Mouse (Mus musculus) small intestine, adult 2 months (tissue): ENCODE data around the gene Bcl9. TPM values are rescaled to one million over a fixed set of nuclear protein-coding genes. Genes with fewer than 3 reads are reported as not detected.

ENCODE experiments used
- H3K27ac ChIP-seq: fragments of 200-500 bp; 2 replicates; pipeline ENCODE4 v1.5.1; 2012; ENCODE audit warnings: low read depth, low read length, control low read depth, inconsistent platforms; ENCODE audit not compliant: insufficient read depth
- H3K27me3 ChIP-seq: fragments of 200-500 bp; 2 replicates; pipeline ENCODE4 v1.6.1; 2012; ENCODE audit warnings: mild to moderate bottlenecking, moderate library complexity, low read length, inconsistent platforms; ENCODE audit not compliant: control insufficient read depth, insufficient read depth
- H3K36me3 ChIP-seq: fragments of 200-500 bp; 2 replicates; pipeline ENCODE4 v1.6.1; 2012; ENCODE audit warnings: mild to moderate bottlenecking, low read length, control low read depth, inconsistent platforms; ENCODE audit not compliant: control insufficient read depth, insufficient read depth
- H3K4me1 ChIP-seq: fragments of 200-500 bp; 2 replicates; pipeline ENCODE4 v1.6.1; 2012; ENCODE audit warnings: low read length, inconsistent platforms, mixed read lengths; ENCODE audit not compliant: control insufficient read depth, insufficient read depth, insufficient read length
- H3K4me3 ChIP-seq: fragments of 200-500 bp; 2 replicates; pipeline ENCODE4 v1.5.1; 2012; ENCODE audit warnings: low read depth, mild to moderate bottlenecking, control low read depth, inconsistent platforms, low read length, moderate library complexity
- CTCF ChIP-seq: fragments of 200-500 bp; IDR thresholded peaks from 2 replicates; pipeline ENCODE4 v1.5.1; 2012; ENCODE audit warnings: low read depth, mild to moderate bottlenecking, control low read depth, inconsistent platforms, low read length, moderate library complexity, mixed read lengths; ENCODE audit not compliant: insufficient replicate concordance, insufficient read length; ENCODE audit errors: extremely low read depth
- POLR2A ChIP-seq: fragments of 200-500 bp; IDR thresholded peaks from 2 replicates; pipeline ENCODE4 v1.6.1; 2012; ENCODE audit warnings: low read depth, mild to moderate bottlenecking, control low read depth, inconsistent platforms, low read length, moderate library complexity
- WGBS: fragments of 180-500 bp; shearing (Covaris S2); methylation state at CpG from one replicate; pipeline ENCODE4 v1.1.7; 2018; 5-methylcytosine and 5-hydroxymethylcytosine counted together
- polyA plus RNA-seq: library from polyadenylated mRNA; depleted of rRNA; stranded (reverse); fragments of >200 nt; gene quantifications from 2 replicates; pipeline ENCODE4 v1.2.3, GENCODE M21; 2012

Gene Bcl9
- polyA plus RNA-seq, 1 experiment = 16.5 TPM

DNA sequence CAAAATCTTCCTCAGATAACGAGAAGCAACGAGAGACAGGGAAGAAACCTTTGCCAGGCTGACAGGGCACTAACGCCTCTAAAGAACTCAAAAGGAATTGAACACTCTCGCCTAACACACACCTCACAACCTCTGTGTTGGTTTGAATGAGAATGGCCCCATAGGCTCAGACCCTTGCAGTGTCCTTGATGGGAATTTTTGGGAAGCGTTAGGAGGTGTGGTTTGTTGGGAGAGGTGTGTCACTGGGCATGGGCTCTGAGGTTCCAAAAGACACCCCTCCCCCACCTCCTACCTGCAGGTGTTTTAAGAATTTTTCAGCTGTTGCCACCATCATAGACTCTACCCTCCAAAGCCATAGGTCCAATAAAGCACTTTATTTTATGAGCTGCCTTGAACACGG, 118.8 kb downstream of the Bcl9 start:
- Histone ChIP-seq H3K4me3 (no peak overlapping the region), H3K27ac (no peak overlapping the region), H3K27me3 (no peaks in the 10 kb centered on the region), H3K4me1 (no peaks in the 10 kb centered on the region), H3K36me3 (peaks cover 26% of the 10 kb centered on the region)
- TF ChIP-seq CTCF = no peak
- TF ChIP-seq POLR2A = no peak
- 50% methylated on average over 6 of the region's 6 CpGs for WGBS

- no peak overlapping the region for H3K27ac ChIP-seq
- H3K4me3 ChIP-seq = no peak overlapping the region
- H3K36me3 ChIP-seq = peaks cover 60% of the 10 kb centered on the region
- no peaks in the 10 kb centered on the region for H3K27me3 ChIP-seq
- WGBS = 86% methylated on average over 5 of the region's 5 CpGs
- no peak for TF ChIP-seq POLR2A
- TF ChIP-seq CTCF = no peak
- H3K4me1 ChIP-seq = no peaks in the 10 kb centered on the region
Observed at GRCm38 (mm10) chr3:97172632-97173031, 125.1 kb downstream of the Bcl9 start.

DNA sequence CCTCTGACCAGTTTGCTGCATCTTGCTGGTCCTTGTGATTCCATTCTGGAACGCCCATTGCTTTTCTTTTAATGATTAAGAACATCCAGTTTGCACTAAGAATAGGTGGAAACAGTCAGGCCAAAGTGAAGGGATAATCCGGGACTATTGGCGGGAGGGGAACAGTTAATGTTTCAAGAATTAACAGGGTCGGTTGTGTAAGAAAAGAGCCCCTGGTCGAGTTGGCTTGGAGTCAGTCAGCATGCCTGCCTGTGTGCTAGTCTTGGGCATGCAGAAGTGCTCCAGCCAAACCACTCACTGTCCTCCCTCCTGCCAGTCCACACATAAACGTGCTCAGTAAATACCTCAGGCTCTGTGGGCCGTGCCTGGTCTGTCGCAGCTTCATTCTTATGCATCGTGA, 125.5 kb downstream of the Bcl9 start:
- TF ChIP-seq CTCF (no peak), POLR2A (no peak)
- peaks cover 61% of the 10 kb centered on the region for H3K36me3 ChIP-seq
- WGBS = 72% methylated on average over 9 of the region's 9 CpGs
- H3K4me1 ChIP-seq = no peaks in the 10 kb centered on the region
- no peak overlapping the region for H3K4me3 ChIP-seq
- no peak overlapping the region for H3K27ac ChIP-seq
- H3K27me3 ChIP-seq = no peaks in the 10 kb centered on the region

GRCm38 (mm10) chr3:97171531-97171930, 126.2 kb downstream of the Bcl9 start:
- Histone ChIP-seq H3K27ac (no peak overlapping the region), H3K4me3 (no peak overlapping the region), H3K27me3 (no peaks in the 10 kb centered on the region), H3K36me3 (peaks cover 61% of the 10 kb centered on the region), H3K4me1 (no peaks in the 10 kb centered on the region)
- TF ChIP-seq POLR2A (no peak), CTCF (no peak)
- WGBS = 80% methylated on average over 6 of the region's 6 CpGs

DNA sequence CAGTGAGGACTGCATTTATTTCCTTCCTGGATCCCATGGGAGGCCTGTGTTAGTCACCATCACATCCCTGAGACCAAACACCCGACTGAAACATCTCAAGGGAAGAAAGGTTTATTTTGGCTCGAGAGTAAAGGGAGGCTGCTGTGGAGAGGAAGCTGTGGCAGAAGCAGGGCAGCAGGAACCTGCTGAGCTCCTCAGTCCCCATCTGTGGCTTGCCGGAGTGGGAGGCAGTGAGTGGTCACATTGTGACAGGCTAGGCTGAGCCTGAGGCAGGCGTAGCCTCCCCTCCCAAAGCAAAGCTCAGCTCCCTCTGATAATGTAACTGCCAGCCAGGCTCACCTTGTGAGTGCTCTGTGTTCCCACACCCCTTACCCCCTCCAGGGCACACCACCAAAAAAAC, 130.6 kb downstream of the Bcl9 start:
- H3K4me1 ChIP-seq = no peaks in the 10 kb centered on the region
- no peak overlapping the region for H3K27ac ChIP-seq
- no peaks in the 10 kb centered on the region for H3K27me3 ChIP-seq
- peaks cover 57% of the 10 kb centered on the region for H3K36me3 ChIP-seq
- TF ChIP-seq CTCF = no peak
- WGBS = 72% methylated on average over 4 of the region's 4 CpGs
- H3K4me3 ChIP-seq = no peak overlapping the region

- WGBS = 59% methylated on average over 4 of the region's 4 CpGs
Observed at GRCm38 (mm10) chr3:97164477-97164876, 133.2 kb downstream of the Bcl9 start.

GRCm38 (mm10) chr3:97161773-97162172, 135.9 kb downstream of the Bcl9 start:
- peaks cover 8% of the 10 kb centered on the region; the same call in 1 of the 2 replicates for H3K4me1 ChIP-seq
- H3K27ac ChIP-seq = no peak overlapping the region
- H3K4me3 ChIP-seq = no peak overlapping the region
- peaks cover 21% of the 10 kb centered on the region for H3K36me3 ChIP-seq
- H3K27me3 ChIP-seq = no peaks in the 10 kb centered on the region
- 68% methylated on average over 4 of the region's 4 CpGs for WGBS
- TF ChIP-seq CTCF = no peak

More at GRCm38 (mm10) chr3:97164477-97164876, 133.2 kb downstream of the Bcl9 start:
- H3K36me3 ChIP-seq = peaks cover 45% of the 10 kb centered on the region
- H3K27ac ChIP-seq = no peak overlapping the region
- no peaks in the 10 kb centered on the region for H3K27me3 ChIP-seq
- H3K4me1 ChIP-seq = peaks cover 5% of the 10 kb centered on the region; the same call in 1 of the 2 replicates
- H3K4me3 ChIP-seq = no peak overlapping the region
- TF ChIP-seq CTCF (no peak), POLR2A (no peak)

GRCm38 (mm10) chr3:97160908-97161307, 136.8 kb downstream of the Bcl9 start:
- Histone ChIP-seq H3K27ac (no peak overlapping the region), H3K36me3 (peaks cover 14% of the 10 kb centered on the region), H3K4me1 (peaks cover 11% of the 10 kb centered on the region; the same call in 1 of the 2 replicates), H3K27me3 (no peaks in the 10 kb centered on the region), H3K4me3 (peak overlapping the region; percentile 47)
- TF ChIP-seq CTCF (no peak), POLR2A (no peak)
- WGBS = 20% methylated on average over 10 of the region's 10 CpGs
